In genomic region chr13:115100381-115101177, GRCm38 (mm10) we compare ENCODE assay signal across 8 mouse cellular contexts. TPM values are rescaled to one million over a fixed set of nuclear protein-coding genes. Genes with fewer than 3 reads are reported as not detected.
DNase-seq lines count a peak whose midpoint lies in the region; ATAC-seq lines count a peak whose summit lies in the region.

No protein-coding gene starts in this region.

- ATAC-seq in lung, embryonic 15.5 days (ENCODE audit: borderline replicate concordance, extremely low read depth, low FRiP score, low TSS enrichment), result no peak
- no peak for ATAC-seq in forebrain, embryonic 12.5 days (ENCODE audit: low FRiP score)
- no peak for ATAC-seq in neural tube, embryonic 14.5 days (ENCODE audit: low read depth)

- WGBS in lung, embryonic 15.5 days, result 33% methylated on average over 11 of the region's 11 CpGs
- 19% methylated on average over 11 of the region's 11 CpGs for WGBS in forebrain, embryonic 12.5 days
- 27% methylated on average over 11 of the region's 11 CpGs for WGBS in limb, embryonic 10.5 days
- WGBS in neural tube, embryonic 14.5 days, result 20% methylated on average over 11 of the region's 11 CpGs

- no peak for DNase-seq in lung, postnatal 14 days
- no peak for DNase-seq in limb, embryonic 10.5 days (ENCODE audit: low spot score)
- DNase-seq in left cerebral cortex, postnatal 25 days (ENCODE audit: low spot score in 2 of 2), result no peak
- no peak for DNase-seq in kidney, postnatal 25 days
- no peak for DNase-seq in thymus, postnatal 25 days

- H3K9me3 ChIP-seq in lung, embryonic 15.5 days, result no peaks in the 10 kb centered on the region
- no peaks in the 10 kb centered on the region for H3K9me3 ChIP-seq in forebrain, embryonic 12.5 days
- no peaks in the 10 kb centered on the region for H3K9me3 ChIP-seq in limb, embryonic 10.5 days (replicated peaks)
- H3K9me3 ChIP-seq in neural tube, embryonic 14.5 days (ENCODE audit: control insufficient read depth, low read length), result no peaks in the 10 kb centered on the region

- peak overlapping the region; percentile 98 for H3K27ac ChIP-seq in lung, embryonic 15.5 days
- no peak overlapping the region for H3K27ac ChIP-seq in forebrain, embryonic 12.5 days
- H3K27ac ChIP-seq in limb, embryonic 10.5 days, result peak overlapping the region; percentile 87; the same call in 1 of the 2 replicates
- no peak overlapping the region for H3K27ac ChIP-seq in neural tube, embryonic 14.5 days (ENCODE audit: low read depth, low read length)

- H3K36me3 ChIP-seq in lung, embryonic 15.5 days, result no peaks in the 10 kb centered on the region
- no peaks in the 10 kb centered on the region for H3K36me3 ChIP-seq in forebrain, embryonic 12.5 days (replicated peaks)
- H3K36me3 ChIP-seq in limb, embryonic 10.5 days, result no peaks in the 10 kb centered on the region
- H3K36me3 ChIP-seq in neural tube, embryonic 14.5 days (ENCODE audit: control insufficient read depth, insufficient read depth, low read length), result no peaks in the 10 kb centered on the region

- H3K27me3 ChIP-seq in lung, embryonic 15.5 days, result no peaks in the 10 kb centered on the region
- H3K27me3 ChIP-seq in forebrain, embryonic 12.5 days, result peaks cover 22% of the 10 kb centered on the region
- 0 out of 2 replicates have a peak, but pooled peaks cover 4% of the 10 kb centered on the region for H3K27me3 ChIP-seq in limb, embryonic 10.5 days (ENCODE audit: low read depth, poor library complexity, severe bottlenecking)
- H3K27me3 ChIP-seq in neural tube, embryonic 14.5 days (ENCODE audit: control insufficient read depth, insufficient read depth, low read length), result peaks cover 16% of the 10 kb centered on the region

- H3K4me2 ChIP-seq in lung, embryonic 15.5 days, result peak overlapping the region; percentile 82
- H3K4me2 ChIP-seq in forebrain, embryonic 12.5 days, result peak overlapping the region; percentile 90
- H3K4me2 ChIP-seq in neural tube, embryonic 14.5 days (ENCODE audit: low read depth, low read length), result peak overlapping the region; percentile 96; the same call in 1 of the 2 replicates

- H3K4me1 ChIP-seq in lung, embryonic 15.5 days, result peaks cover 27% of the 10 kb centered on the region
- H3K4me1 ChIP-seq in forebrain, embryonic 12.5 days, result peaks cover 10% of the 10 kb centered on the region; the same call in 1 of the 2 replicates
- peaks cover 21% of the 10 kb centered on the region for H3K4me1 ChIP-seq in limb, embryonic 10.5 days
- 0 out of 2 replicates have a peak, but pooled peaks cover 2% of the 10 kb centered on the region for H3K4me1 ChIP-seq in neural tube, embryonic 14.5 days (ENCODE audit: control insufficient read depth, insufficient read depth, low read length)

- peak overlapping the region; percentile 78 for H3K9ac ChIP-seq in lung, embryonic 15.5 days
- no peak overlapping the region for H3K9ac ChIP-seq in forebrain, embryonic 12.5 days
- no peak overlapping the region for H3K9ac ChIP-seq in neural tube, embryonic 14.5 days (replicated peaks; ENCODE audit: low read depth, low read length)

- peak overlapping the region; percentile 67 for H3K4me3 ChIP-seq in lung, embryonic 15.5 days
- peak overlapping the region; percentile 50; the same call in 1 of the 2 replicates for H3K4me3 ChIP-seq in forebrain, embryonic 12.5 days (replicated peaks)
- peak overlapping the region; percentile 64 for H3K4me3 ChIP-seq in limb, embryonic 10.5 days
- H3K4me3 ChIP-seq in neural tube, embryonic 14.5 days (ENCODE audit: low read depth, low read length), result peak overlapping the region; percentile 41

- intact Hi-C loops in left cerebral cortex, postnatal 25 days (cut with DNase I), result no loop called here

RNA-seq across cellular contexts. Expression of gene Gm49395, which starts 1.1 kb away (rescaled TPM):
- 6.8 and 7.6 TPM in 2 replicates for polyA plus RNA-seq in lung, embryonic 15.5 days (2015; fragmentation: Nextera tagmentation; extraction: Ambion mirVana)
- polyA plus RNA-seq in forebrain, embryonic 12.5 days (2016; fragmentation: Nextera tagmentation; extraction: Ambion mirVana), result 1.6 and 3.6 TPM in 2 replicates
- 1.7 and 3.2 TPM in 2 replicates for polyA plus RNA-seq in limb, embryonic 10.5 days (2016; fragmentation: Nextera tagmentation; extraction: Ambion mirVana)
- 1.8 and 4.0 TPM in 2 replicates for polyA plus RNA-seq in neural tube, embryonic 14.5 days (2014; fragmentation: Nextera tagmentation; extraction: Ambion mirVana)
- total RNA-seq in left cerebral cortex, postnatal 25 days (2021), result 1 to 10 TPM in 1 of 2 experiments, under 1 TPM in 1; 0.46 to 4.2 TPM

RNA-seq across cellular contexts. Expression of gene Itga1, which starts 1.2 kb away (rescaled TPM):
- polyA plus RNA-seq in lung, embryonic 15.5 days (2015; fragmentation: Nextera tagmentation; extraction: Ambion mirVana), result 31.3 and 35.5 TPM in 2 replicates
- polyA plus RNA-seq in forebrain, embryonic 12.5 days (2016; fragmentation: Nextera tagmentation; extraction: Ambion mirVana), result 4.8 and 5.2 TPM in 2 replicates
- 4.0 and 4.2 TPM in 2 replicates for polyA plus RNA-seq in limb, embryonic 10.5 days (2016; fragmentation: Nextera tagmentation; extraction: Ambion mirVana)
- 4.6 and 9.7 TPM in 2 replicates for polyA plus RNA-seq in neural tube, embryonic 14.5 days (2014; fragmentation: Nextera tagmentation; extraction: Ambion mirVana)
- 1 to 10 TPM; 6.6 to 7.3 TPM for total RNA-seq in left cerebral cortex, postnatal 25 days (2021)

RNA-seq across cellular contexts. Expression of gene Pelo, which starts 10.6 kb away (rescaled TPM):
- 5.4 and 6.4 TPM in 2 replicates for polyA plus RNA-seq in lung, embryonic 15.5 days (2015; fragmentation: Nextera tagmentation; extraction: Ambion mirVana)
- polyA plus RNA-seq in forebrain, embryonic 12.5 days (2016; fragmentation: Nextera tagmentation; extraction: Ambion mirVana), result 3.6 and 4.4 TPM in 2 replicates
- 6.7 and 7.4 TPM in 2 replicates for polyA plus RNA-seq in limb, embryonic 10.5 days (2016; fragmentation: Nextera tagmentation; extraction: Ambion mirVana)
- 5.6 and 6.5 TPM in 2 replicates for polyA plus RNA-seq in neural tube, embryonic 14.5 days (2014; fragmentation: Nextera tagmentation; extraction: Ambion mirVana)
- 10 to 100 TPM; 20.5 to 22.8 TPM for total RNA-seq in left cerebral cortex, postnatal 25 days (2021)

Comparison
In these comparisons a context has a peak if more than half of its experiments do, and no peak if none do; other contexts are left out.
1. H3K27ac ChIP-seq: peak in lung, embryonic 15.5 days (single experiment) and limb, embryonic 10.5 days (single experiment); none in forebrain, embryonic 12.5 days (single experiment) and neural tube, embryonic 14.5 days (single experiment).
2. Peak in every context shown above with its lines, with median percentiles within 50 percentile points of each other: H3K4me2 ChIP-seq and H3K4me3 ChIP-seq.